Mouse (Mus musculus) splenic B cell, adult 2 months (primary cell): ENCODE measurements around the gene Gm28230.

Experiments used
- DNase-seq: peaks from one replicate; pipeline ENCODE4 v3.0.0-alpha.2; 2011; ENCODE audit warnings: low read depth, low spot score
- H3K27me3 ChIP-seq: 2 replicates; pipeline ENCODE4 v1.6.1; 2012; ENCODE audit warnings: mild to moderate bottlenecking, low read length, moderate library complexity, mixed read lengths; ENCODE audit not compliant: control insufficient read depth, poor library complexity, insufficient read depth, severe bottlenecking
- H3K36me3 ChIP-seq: 2 replicates; pipeline ENCODE4 v1.6.1; 2012; ENCODE audit warnings: mild to moderate bottlenecking, low read length, moderate library complexity, mixed read lengths; ENCODE audit not compliant: control insufficient read depth, poor library complexity, insufficient read depth, severe bottlenecking

Gm28230 gene

DNA sequence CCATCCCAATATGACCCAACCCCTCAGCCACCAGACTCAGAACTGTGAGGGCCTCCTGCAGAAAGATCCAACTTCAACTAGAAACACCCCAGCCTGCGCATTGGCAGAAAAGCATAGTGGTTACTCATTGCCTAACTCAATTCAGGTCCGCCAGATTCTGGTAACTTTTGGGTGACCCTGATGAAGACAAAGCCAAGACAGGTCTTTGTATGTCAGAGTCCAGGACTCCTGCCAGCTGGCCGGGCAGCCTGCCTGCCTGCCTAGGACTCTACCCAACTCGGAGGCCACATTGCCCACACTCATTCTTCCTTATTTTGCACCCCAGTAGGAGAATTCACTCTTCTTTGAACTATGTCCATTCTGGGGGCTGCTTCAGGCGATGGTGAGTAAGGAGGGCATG is at the start of gene Gm28230:
Gene Gm28230 (plus strand): TSS at position 178 of the 400 bp plus-strand sequence.
- Histone ChIP-seq H3K27me3 (0 out of 2 replicates have a peak, but pooled peaks cover 5% of the 10 kb centered on the region), H3K36me3 (no peaks in the 10 kb centered on the region)
- DNase-seq = no peak

GRCm38 (mm10) chr2:74677106-74677505 is 49.4 kb upstream of the Gm28230 start:
- no peaks in the 10 kb centered on the region for H3K36me3 ChIP-seq
- no peak for DNase-seq
- peaks cover 2% of the 10 kb centered on the region for H3K27me3 ChIP-seq

DNA sequence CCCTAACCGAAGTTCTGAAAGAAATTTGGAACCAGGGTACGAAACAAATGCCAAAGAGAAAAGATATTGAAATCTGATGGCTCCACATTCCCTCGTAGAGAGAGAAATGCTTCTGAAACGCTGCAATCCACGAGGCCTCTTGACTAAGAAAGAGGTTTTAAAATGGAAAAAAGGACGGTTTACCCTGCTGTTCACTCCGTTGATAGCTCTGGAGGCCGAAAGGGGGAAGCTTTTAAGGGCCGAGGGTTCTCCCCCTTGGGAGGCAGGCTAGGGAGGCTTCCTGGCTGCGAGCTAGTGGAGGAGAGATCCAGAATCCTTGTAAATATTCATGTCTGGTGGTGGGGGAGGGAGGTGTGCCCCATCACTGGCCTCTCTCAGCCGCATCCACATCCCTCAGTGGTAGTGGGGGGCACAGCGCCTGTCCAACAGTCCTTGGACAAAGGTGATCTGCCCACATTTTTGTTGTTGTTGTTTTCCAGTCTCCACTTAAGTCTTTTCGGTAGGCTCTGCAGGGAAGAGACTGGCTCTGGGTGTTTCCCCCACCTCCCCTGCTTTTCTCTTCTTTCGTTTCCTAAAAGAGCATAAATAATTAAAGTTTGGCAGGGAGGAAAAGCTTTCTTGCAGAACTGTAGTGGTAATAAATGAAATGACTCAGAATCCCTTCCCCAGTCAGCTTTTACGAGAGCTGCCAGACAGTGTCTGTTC is 47.5 kb upstream of the Gm28230 start, which contains the start of gene Hoxd11:
Gene Hoxd11 (plus strand): TSS at position 667 of the 705 bp plus-strand sequence.
- no peak for DNase-seq
- no peaks in the 10 kb centered on the region for H3K36me3 ChIP-seq
- H3K27me3 ChIP-seq = peaks cover 6% of the 10 kb centered on the region

DNA sequence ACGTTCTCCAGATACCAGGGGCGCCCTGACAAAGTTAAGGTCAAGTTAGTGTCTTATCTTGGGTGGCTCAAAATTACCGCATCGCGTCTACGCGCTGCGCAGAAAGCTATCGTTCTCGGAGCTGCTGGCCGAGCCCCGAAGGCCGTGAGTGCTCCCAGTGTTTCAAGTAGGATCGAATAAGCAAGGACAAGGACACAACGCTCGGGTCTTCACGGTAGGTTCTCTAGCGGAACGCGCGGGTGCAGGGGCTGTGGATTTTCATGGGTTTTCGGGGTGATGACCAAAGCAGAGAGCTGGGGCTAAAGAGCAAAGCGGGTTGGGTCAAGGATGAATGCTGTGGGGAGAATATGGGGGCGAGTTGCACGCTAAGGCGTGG is 46.9 kb upstream of the Gm28230 start:
- no peak for DNase-seq
- Histone ChIP-seq H3K36me3 (no peaks in the 10 kb centered on the region), H3K27me3 (peaks cover 6% of the 10 kb centered on the region)

DNA sequence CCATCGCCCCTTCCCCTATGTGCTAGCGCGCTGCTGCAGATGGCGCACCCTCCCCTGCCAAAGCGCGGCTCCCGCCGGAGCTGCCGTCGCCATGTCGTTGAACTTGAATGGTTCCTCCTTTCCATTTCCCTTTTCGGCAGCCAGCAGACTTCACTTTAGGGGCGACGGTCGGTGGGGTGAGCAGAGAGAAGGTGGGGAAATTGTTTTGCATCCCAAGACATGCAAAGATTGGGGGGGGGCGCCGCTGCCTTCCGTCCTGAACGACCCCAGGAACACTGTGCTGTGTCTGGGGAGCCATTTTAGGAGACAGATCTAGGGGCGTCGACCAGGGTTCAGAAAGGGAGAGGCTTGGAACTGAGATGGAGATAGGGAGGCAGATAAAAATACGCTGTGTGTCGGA is 46.5 kb upstream of the Gm28230 start:
- peaks cover 6% of the 10 kb centered on the region for H3K27me3 ChIP-seq
- DNase-seq = no peak
- H3K36me3 ChIP-seq = no peaks in the 10 kb centered on the region

DNA sequence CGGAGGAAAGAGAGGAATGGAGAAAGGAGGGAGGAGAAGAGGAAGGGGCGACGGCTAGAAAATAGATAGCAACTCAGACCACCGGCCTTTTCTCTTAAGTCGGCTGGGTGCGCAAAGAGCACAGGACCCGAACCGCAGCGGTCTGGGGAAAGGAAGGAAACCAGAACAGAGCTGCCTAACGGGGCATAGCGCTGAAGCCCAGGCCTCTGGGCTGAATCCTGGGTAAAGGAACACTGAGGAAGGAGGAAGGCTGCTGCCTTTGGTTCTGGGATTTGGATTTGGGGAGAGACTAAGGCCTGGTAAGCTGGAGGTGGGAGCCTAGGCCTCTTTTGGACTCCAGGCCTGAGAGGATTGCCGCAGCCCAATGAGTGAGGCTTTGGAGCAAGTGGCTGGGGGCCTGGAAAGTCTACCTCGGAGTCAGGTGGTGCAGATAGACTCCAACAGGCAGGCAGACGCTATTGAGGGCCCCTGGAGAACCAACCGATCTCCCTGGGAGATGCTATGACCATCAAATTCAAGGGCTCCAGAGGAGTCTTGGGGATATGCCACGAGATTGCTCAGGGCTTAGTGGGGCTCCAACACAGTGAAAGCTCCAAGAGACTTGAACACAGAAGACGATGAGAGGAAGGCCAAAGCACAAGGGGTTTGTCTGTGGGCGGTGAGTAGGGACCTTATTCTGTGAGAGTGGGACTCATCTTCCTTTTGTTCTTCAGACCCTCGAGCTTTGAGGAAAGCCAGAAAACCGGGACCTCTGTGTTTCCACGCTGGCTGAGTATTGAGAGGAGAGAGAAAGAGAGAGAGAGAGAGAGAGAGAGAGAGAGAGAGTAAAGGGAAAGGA is 45.7 kb upstream of the Gm28230 start:
- Histone ChIP-seq H3K27me3 (peaks cover 6% of the 10 kb centered on the region), H3K36me3 (no peaks in the 10 kb centered on the region)
- DNase-seq = no peak

- Histone ChIP-seq H3K27me3 (peaks cover 6% of the 10 kb centered on the region), H3K36me3 (no peaks in the 10 kb centered on the region)
- no peak for DNase-seq
These were observed 44.7 kb upstream of the Gm28230 start for GRCm38 (mm10) chr2:74681594-74682531.

GRCm38 (mm10) chr2:74682796-74683195 is 43.7 kb upstream of the Gm28230 start:
- H3K27me3 ChIP-seq = peaks cover 6% of the 10 kb centered on the region
- DNase-seq = no peak
- H3K36me3 ChIP-seq = no peaks in the 10 kb centered on the region

GRCm38 (mm10) chr2:74683471-74683951 is 43.0 kb upstream of the Gm28230 start:
- Histone ChIP-seq H3K36me3 (no peaks in the 10 kb centered on the region), H3K27me3 (peaks cover 8% of the 10 kb centered on the region)
- no peak for DNase-seq

DNA sequence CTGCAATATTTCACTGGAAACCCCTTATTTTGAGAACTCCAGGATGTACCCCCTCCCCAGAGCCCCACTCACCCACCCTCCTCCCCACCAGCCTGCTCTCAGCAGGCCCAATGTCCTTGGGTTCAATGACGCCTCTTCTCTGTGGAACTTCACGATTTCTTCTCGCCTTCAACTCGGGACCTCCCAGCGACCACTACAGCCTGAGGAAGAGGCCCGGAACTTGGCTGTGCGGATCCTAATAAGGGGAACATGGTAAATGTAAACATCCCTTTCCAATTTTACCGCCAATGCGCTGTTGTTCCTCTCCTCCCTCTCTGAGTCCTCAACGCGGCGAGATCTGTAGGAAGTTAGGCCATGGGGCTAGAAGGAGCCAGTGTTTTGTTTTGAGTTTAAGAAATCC is 42.4 kb upstream of the Gm28230 start:
- no peak for DNase-seq
- Histone ChIP-seq H3K36me3 (no peaks in the 10 kb centered on the region), H3K27me3 (peaks cover 8% of the 10 kb centered on the region)

DNA sequence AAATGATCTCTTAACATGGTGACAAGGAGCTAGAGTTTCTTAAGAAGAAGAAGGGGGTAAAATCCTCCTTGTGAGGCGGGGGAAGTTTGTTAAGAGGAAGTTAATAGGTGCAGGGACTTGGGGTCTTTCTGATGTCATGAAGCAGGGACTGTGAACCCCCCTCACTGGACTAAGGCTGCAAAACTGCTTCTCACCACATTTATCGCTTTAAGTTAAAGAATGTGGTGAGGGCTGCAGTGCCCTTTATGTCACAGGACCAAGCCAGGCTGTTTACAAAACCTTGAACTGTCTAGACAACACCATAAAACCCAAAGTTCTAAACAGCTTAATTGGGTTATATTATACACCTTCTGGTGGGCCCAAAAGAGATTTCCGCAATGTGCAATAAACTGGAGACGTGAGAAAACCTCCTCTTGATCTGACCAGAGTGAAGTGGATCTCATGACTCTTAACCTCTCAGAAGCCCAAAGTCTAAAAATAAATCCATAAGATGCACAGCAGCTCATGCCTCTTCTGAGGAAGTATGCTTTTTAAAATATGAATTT is 41.4 kb upstream of the Gm28230 start:
- Histone ChIP-seq H3K36me3 (no peaks in the 10 kb centered on the region), H3K27me3 (peaks cover 6% of the 10 kb centered on the region)
- no peak for DNase-seq

GRCm38 (mm10) chr2:74686301-74686987 is 40.1 kb upstream of the Gm28230 start:
- peak; percentile 51 for DNase-seq
- no peaks in the 10 kb centered on the region for H3K36me3 ChIP-seq
- peaks cover 6% of the 10 kb centered on the region for H3K27me3 ChIP-seq

GRCm38 (mm10) chr2:74686988-74687697 is 39.4 kb upstream of the Gm28230 start:
- H3K27me3 ChIP-seq = peaks cover 6% of the 10 kb centered on the region
- no peaks in the 10 kb centered on the region for H3K36me3 ChIP-seq
- no peak for DNase-seq
